Mouse (Mus musculus) lung, adult 2 months (tissue): ENCODE measurements around the gene Dbndd2.

Source experiments
- CTCF ChIP-seq: fragments of 200-500 bp; IDR thresholded peaks from 2 replicates; pipeline ENCODE4 v1.5.1; 2011; ENCODE audit warnings: mild to moderate bottlenecking, low read length, control low read depth; ENCODE audit not compliant: insufficient read depth
- POLR2A ChIP-seq: fragments of 200-500 bp; IDR thresholded peaks from 2 replicates; pipeline ENCODE4 v1.6.1; 2011; ENCODE audit warnings: low read depth, mild to moderate bottlenecking, control low read depth, low read length, borderline replicate concordance; ENCODE audit errors: extremely low read depth

DNA sequence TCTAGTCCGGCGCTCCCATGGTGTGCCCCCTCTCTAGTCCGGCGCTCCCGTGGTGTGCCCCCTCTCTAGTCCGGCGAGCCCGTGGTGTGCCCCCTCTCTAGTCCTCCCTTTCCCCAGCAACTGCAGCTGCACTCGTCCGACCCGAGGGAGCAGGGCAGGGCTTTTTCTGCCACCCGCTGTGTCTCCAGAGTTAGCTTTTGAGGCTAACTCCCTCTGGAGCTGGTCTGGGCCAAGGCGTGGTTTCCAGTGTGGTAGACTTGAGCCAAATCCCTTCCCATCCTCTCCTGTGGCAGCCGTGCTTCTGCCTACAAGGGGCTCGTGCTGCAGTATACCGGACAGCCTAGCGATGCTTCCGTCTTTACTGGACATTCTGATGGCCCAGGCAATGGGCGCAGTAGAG, 21.9 kb downstream of the Dbndd2 start:
- TF ChIP-seq CTCF (no peak), POLR2A (no peak)
